Mouse (Mus musculus): Measurements from ENCODE around the gene Fam160a2.
"Not testable (repeated sequence)": the region's sequence is repeated elsewhere in the genome, so short reads cannot be mapped to it uniquely, and the experiment has no call there.

The Fam160a2 gene

GRCm38 (mm10) chr7:105374866-105375265 is 25.0 kb downstream of the Fam160a2 start, which contains the start of gene Gm5901:
Gene Gm5901, plus strand, starts transcription at chr7:105375038.
- Histone ChIP-seq H3K4me1 (replicated peaks; ENCODE audit: low read depth, low read length) (no peaks in the 10 kb centered on the region), H3K27me3 (ENCODE audit: insufficient read depth, low read length) (no peaks in the 10 kb centered on the region), H3K4me3 (replicated peaks; ENCODE audit: low read length) (no peak within 1 kb of the TSS), H3K9me3 (ENCODE audit: low read length) (no peaks in the 10 kb centered on the region), H3K36me3 (ENCODE audit: insufficient read depth, low read length) (peaks cover 92% of the 10 kb centered on the region)
- TF ChIP-seq POU5F1 (IDR thresholded peaks at IDR 0.05; ENCODE audit: borderline replicate concordance, low read length) (no peak), NANOG (IDR thresholded peaks at IDR 0.05; ENCODE audit: borderline replicate concordance, low read length) (no peak), CTCF (conservative IDR thresholded peaks at IDR 0.05; ENCODE audit: low read length) (no peak)

DNA sequence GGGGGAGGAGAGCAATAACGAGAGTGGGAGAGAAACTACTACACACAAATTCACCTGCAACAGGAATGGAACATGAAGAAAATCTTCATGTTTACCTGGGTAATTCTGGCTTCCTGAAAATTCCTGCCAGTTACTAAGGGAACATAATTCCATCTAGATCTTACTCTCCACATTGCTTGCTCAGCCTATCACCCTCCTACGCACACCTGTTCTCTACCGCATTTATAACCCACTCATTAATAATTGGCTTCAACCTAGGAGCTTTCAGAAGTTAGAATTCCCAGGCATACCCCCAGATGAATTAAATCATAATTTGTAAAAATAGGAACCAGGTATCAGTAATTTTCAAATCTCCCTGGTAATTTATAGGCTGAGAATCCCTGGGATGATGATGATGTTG is 25.9 kb downstream of the Fam160a2 start:
- Histone ChIP-seq H3K4me3 (replicated peaks; ENCODE audit: low read length) (no peak overlapping the region), H3K9me3 (ENCODE audit: low read length) (no peaks in the 10 kb centered on the region), H3K27me3 (ENCODE audit: insufficient read depth, low read length) (no peaks in the 10 kb centered on the region), H3K36me3 (ENCODE audit: insufficient read depth, low read length) (peaks cover 83% of the 10 kb centered on the region), H3K4me1 (replicated peaks; ENCODE audit: low read depth, low read length) (no peaks in the 10 kb centered on the region)
- no peak for TF ChIP-seq POU5F1 (IDR thresholded peaks at IDR 0.05; ENCODE audit: borderline replicate concordance, low read length)
- TF ChIP-seq CTCF (conservative IDR thresholded peaks at IDR 0.05; ENCODE audit: low read length): no peak
- TF ChIP-seq NANOG (IDR thresholded peaks at IDR 0.05; ENCODE audit: borderline replicate concordance, low read length): no peak

DNA sequence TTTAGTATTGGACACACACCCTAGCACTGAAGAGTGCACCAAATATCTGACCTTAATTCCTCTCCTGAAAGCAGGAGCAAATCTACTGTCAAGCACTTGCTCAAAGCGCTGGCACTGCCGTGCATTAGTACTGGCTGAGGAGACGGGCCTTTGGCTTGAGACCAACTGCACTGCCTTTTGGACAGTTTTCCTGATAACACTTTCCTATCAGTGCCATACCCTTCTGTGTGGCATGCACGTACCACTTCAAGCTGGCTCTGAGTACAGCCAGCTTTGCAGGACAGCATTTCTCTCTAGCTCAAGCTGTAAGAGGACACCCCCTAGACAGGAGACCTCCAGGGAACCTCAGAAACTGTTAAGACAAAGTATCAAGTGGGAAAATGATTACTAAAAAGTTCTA is 26.3 kb downstream of the Fam160a2 start:
- no peak for TF ChIP-seq NANOG (IDR thresholded peaks at IDR 0.05; ENCODE audit: borderline replicate concordance, low read length)
- TF ChIP-seq CTCF (conservative IDR thresholded peaks at IDR 0.05; ENCODE audit: low read length): no peak
- no peak for TF ChIP-seq POU5F1 (IDR thresholded peaks at IDR 0.05; ENCODE audit: borderline replicate concordance, low read length)
- Histone ChIP-seq H3K4me3 (replicated peaks; ENCODE audit: low read length) (no peak overlapping the region), H3K4me1 (replicated peaks; ENCODE audit: low read depth, low read length) (no peaks in the 10 kb centered on the region), H3K36me3 (ENCODE audit: insufficient read depth, low read length) (peaks cover 78% of the 10 kb centered on the region), H3K9me3 (ENCODE audit: low read length) (no peaks in the 10 kb centered on the region), H3K27me3 (ENCODE audit: insufficient read depth, low read length) (no peaks in the 10 kb centered on the region)

DNA sequence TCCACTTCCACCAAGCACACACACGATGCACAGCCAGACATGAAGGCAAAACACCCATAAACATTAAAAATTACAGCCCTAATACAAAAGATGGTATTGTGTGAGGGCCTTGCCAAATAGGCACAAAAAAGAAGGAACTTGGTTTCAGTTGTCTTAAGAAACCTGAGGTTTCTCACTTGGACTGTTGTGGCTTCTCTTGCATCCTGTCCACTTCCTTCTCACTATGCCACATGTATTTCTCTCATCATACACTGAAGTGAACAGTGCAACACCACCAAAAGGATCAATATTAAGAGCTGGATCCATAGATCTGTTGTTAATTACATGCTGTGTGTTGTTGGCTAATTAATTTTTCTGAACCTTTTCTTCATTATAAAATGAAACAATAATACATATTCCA is 26.9 kb downstream of the Fam160a2 start:
- no peaks in the 10 kb centered on the region for H3K27me3 ChIP-seq (ENCODE audit: insufficient read depth, low read length)
- no peaks in the 10 kb centered on the region for H3K4me1 ChIP-seq (replicated peaks; ENCODE audit: low read depth, low read length)
- H3K4me3 ChIP-seq (replicated peaks; ENCODE audit: low read length): no peak overlapping the region
- H3K9me3 ChIP-seq (ENCODE audit: low read length): no peaks in the 10 kb centered on the region
- TF ChIP-seq CTCF (conservative IDR thresholded peaks at IDR 0.05; ENCODE audit: low read length) (no peak), POU5F1 (IDR thresholded peaks at IDR 0.05; ENCODE audit: borderline replicate concordance, low read length) (no peak), NANOG (IDR thresholded peaks at IDR 0.05; ENCODE audit: borderline replicate concordance, low read length) (no peak)
- H3K36me3 ChIP-seq (ENCODE audit: insufficient read depth, low read length): peaks cover 72% of the 10 kb centered on the region

DNA sequence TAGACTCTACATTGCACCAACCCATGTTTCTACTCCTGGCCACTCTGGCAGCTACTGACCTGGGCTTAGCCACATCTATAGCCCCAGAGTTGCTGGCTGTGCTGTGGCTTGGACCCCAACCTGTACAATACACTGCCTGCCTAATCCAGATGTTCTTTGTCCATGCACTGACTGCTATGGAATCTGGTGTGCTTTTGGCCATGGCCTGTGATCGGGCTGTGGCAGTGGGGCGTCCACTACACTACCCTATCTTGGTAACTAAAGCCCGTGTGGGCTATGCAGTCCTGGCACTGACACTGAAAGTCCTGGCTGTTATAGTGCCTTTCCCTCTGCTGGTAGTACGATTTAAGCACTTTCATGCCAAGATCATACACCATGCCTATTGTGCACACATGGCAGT is 31.3 kb downstream of the Fam160a2 start:
- H3K9me3 ChIP-seq (ENCODE audit: low read length): no peaks in the 10 kb centered on the region
- H3K4me3 ChIP-seq (replicated peaks; ENCODE audit: low read length): no peak overlapping the region
- TF ChIP-seq NANOG (IDR thresholded peaks at IDR 0.05; ENCODE audit: borderline replicate concordance, low read length) (no peak), CTCF (conservative IDR thresholded peaks at IDR 0.05; ENCODE audit: low read length) (no peak), POU5F1 (IDR thresholded peaks at IDR 0.05; ENCODE audit: borderline replicate concordance, low read length) (no peak)
- H3K27me3 ChIP-seq (ENCODE audit: insufficient read depth, low read length): no peaks in the 10 kb centered on the region
- peaks cover 30% of the 10 kb centered on the region for H3K36me3 ChIP-seq (ENCODE audit: insufficient read depth, low read length)
- no peaks in the 10 kb centered on the region for H3K4me1 ChIP-seq (replicated peaks; ENCODE audit: low read depth, low read length)

DNA sequence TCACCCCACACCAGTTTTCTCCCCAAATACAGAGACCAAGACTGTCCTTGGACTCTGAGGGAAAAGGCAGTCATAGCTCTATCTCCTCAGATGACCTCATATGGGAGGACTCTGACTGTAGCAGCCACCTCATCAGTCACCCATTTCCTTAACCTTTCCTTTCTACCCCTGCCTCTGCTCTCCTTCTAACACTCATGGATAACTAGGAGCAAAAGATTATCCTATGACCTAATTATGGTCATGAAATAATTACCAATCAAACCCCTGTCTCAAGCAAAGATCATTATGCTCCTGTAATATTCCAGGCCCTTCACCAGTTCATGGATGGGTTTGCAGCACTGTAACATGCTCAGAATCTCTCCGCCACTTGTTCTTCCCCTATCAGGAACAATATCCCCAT is 31.9 kb downstream of the Fam160a2 start, which contains the start of gene Olfr692:
Gene Olfr692 (plus strand): TSS at position 301 of the 400 bp plus-strand sequence.
- TF ChIP-seq POU5F1 (IDR thresholded peaks at IDR 0.05; ENCODE audit: borderline replicate concordance, low read length): no peak

GRCm38 (mm10) chr7:105367268-105367667 is 32.6 kb downstream of the Fam160a2 start:
- no peaks in the 10 kb centered on the region for H3K4me1 ChIP-seq (replicated peaks; ENCODE audit: low read depth, low read length)

More for the DNA sequence above, 31.9 kb downstream of the Fam160a2 start, which contains the start of gene Olfr692:
- H3K9me3 ChIP-seq (ENCODE audit: low read length): no peaks in the 10 kb centered on the region
- no peaks in the 10 kb centered on the region for H3K4me1 ChIP-seq (replicated peaks; ENCODE audit: low read depth, low read length)
- H3K4me3 ChIP-seq (replicated peaks; ENCODE audit: low read length): no peak within 1 kb of the TSS
- no peaks in the 10 kb centered on the region for H3K27me3 ChIP-seq (ENCODE audit: insufficient read depth, low read length)
- peaks cover 24% of the 10 kb centered on the region for H3K36me3 ChIP-seq (ENCODE audit: insufficient read depth, low read length)

GRCm38 (mm10) chr7:105361713-105362112 is 38.1 kb downstream of the Fam160a2 start:
- TF ChIP-seq POU5F1 (IDR thresholded peaks at IDR 0.05; ENCODE audit: borderline replicate concordance, low read length): no peak
- no peak for TF ChIP-seq CTCF (conservative IDR thresholded peaks at IDR 0.05; ENCODE audit: low read length)
- TF ChIP-seq NANOG (IDR thresholded peaks at IDR 0.05; ENCODE audit: borderline replicate concordance, low read length): no peak
- H3K4me3 ChIP-seq (replicated peaks; ENCODE audit: low read length): no peak overlapping the region
- no peaks in the 10 kb centered on the region for H3K9me3 ChIP-seq (ENCODE audit: low read length)
- no peaks in the 10 kb centered on the region for H3K36me3 ChIP-seq (ENCODE audit: insufficient read depth, low read length)
- no peaks in the 10 kb centered on the region for H3K27me3 ChIP-seq (ENCODE audit: insufficient read depth, low read length)
- no peaks in the 10 kb centered on the region for H3K4me1 ChIP-seq (replicated peaks; ENCODE audit: low read depth, low read length)

More at GRCm38 (mm10) chr7:105367268-105367667, 32.6 kb downstream of the Fam160a2 start:
- Histone ChIP-seq H3K9me3 (ENCODE audit: low read length) (no peaks in the 10 kb centered on the region), H3K27me3 (ENCODE audit: insufficient read depth, low read length) (no peaks in the 10 kb centered on the region), H3K36me3 (ENCODE audit: insufficient read depth, low read length) (peaks cover 18% of the 10 kb centered on the region), H3K4me3 (replicated peaks; ENCODE audit: low read length) (no peak overlapping the region)
- TF ChIP-seq CTCF (conservative IDR thresholded peaks at IDR 0.05; ENCODE audit: low read length) (no peak), POU5F1 (IDR thresholded peaks at IDR 0.05; ENCODE audit: borderline replicate concordance, low read length) (no peak), NANOG (IDR thresholded peaks at IDR 0.05; ENCODE audit: borderline replicate concordance, low read length) (no peak)

DNA sequence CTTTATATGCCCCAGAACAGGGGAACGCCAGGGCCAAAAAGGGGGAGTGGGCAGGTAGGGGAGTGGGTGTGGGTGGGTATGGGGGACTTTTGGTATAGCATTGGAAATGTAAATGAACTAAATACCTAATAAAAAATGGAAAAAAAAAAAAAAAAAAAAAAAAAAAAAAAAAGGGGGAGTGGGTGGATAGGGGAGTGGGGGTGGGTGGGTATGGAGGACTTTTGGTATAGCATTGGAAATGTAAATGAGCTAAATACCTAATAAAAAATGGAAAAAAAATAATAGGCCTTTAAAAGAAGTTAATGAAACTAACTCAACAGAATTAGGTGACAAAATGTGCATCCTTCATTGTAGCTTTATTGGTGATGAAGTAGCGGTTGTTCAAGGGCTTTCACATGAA is 43.4 kb downstream of the Fam160a2 start:
- not testable (repeated sequence) for H3K36me3 ChIP-seq (ENCODE audit: insufficient read depth, low read length); H3K9me3 ChIP-seq (ENCODE audit: low read length); H3K27me3 ChIP-seq (ENCODE audit: insufficient read depth, low read length); H3K4me1 ChIP-seq (replicated peaks; ENCODE audit: low read depth, low read length); H3K4me3 ChIP-seq (replicated peaks; ENCODE audit: low read length)

- H3K4me1 ChIP-seq (replicated peaks; ENCODE audit: low read depth, low read length); H3K36me3 ChIP-seq (ENCODE audit: insufficient read depth, low read length); H3K9me3 ChIP-seq (ENCODE audit: low read length); H3K27me3 ChIP-seq (ENCODE audit: insufficient read depth, low read length); H3K4me3 ChIP-seq (replicated peaks; ENCODE audit: low read length): not testable (repeated sequence)
Measured at GRCm38 (mm10) chr7:105356064-105356463, 43.8 kb downstream of the Fam160a2 start.
